Mouse (Mus musculus): ENCODE results near the gene Sesn1.
"Not testable (repeated sequence)": the region's sequence is repeated elsewhere in the genome, so short reads cannot be mapped to it uniquely, and the experiment has no call there.

The Sesn1 gene

GRCm38 (mm10) chr10:41809771-41810563 lies at the start of gene Sesn1, which contains the start of gene Cep57l1:
Gene Sesn1 (plus strand): TSS chr10:41809935.
Gene Cep57l1 (minus strand): TSS chr10:41809871.
- peak; percentile 94 for DNase-seq (ENCODE audit: extremely low spot score, low spot score)

GRCm38 (mm10) chr10:41760866-41761265 lies 48.9 kb upstream of the Sesn1 start:
- no peak for DNase-seq (ENCODE audit: extremely low spot score, low spot score)

GRCm38 (mm10) chr10:41763741-41764385 lies 45.9 kb upstream of the Sesn1 start:
- no peak for DNase-seq (ENCODE audit: extremely low spot score, low spot score)

GRCm38 (mm10) chr10:41765586-41765985 lies 44.1 kb upstream of the Sesn1 start:
- no peak for DNase-seq (ENCODE audit: extremely low spot score, low spot score)

DNA sequence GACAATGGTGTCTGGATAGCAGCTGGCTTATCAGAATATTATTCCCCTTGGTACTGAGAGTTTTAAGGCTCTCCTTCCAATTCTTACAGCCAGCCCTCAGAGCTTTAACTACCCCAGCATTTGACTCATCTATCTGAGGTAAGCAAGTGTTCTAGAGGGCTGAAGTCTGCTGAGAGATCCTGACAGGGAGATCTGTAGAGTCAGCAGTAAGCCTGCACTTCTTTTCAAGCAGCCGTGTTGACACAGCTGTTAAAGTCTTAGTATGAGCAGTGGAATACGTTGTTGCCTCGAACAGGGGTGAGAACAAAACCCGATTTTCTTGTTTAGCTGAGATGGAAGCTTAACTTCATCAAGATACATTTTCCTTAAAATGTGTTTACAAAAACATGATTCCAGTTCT lies 43.5 kb upstream of the Sesn1 start:
- DNase-seq (ENCODE audit: extremely low spot score, low spot score), result no peak

- DNase-seq (ENCODE audit: extremely low spot score, low spot score), result no peak
Measured at GRCm38 (mm10) chr10:41767254-41767653, 42.5 kb upstream of the Sesn1 start.

GRCm38 (mm10) chr10:41792375-41792774 lies 17.4 kb upstream of the Sesn1 start:
- no peak for DNase-seq (ENCODE audit: extremely low spot score, low spot score)

- DNase-seq (ENCODE audit: extremely low spot score, low spot score), result no peak
Measured at GRCm38 (mm10) chr10:41797253-41797652, 12.5 kb upstream of the Sesn1 start.

- DNase-seq (ENCODE audit: extremely low spot score, low spot score), result no peak
Measured at GRCm38 (mm10) chr10:41803467-41803866, 6.3 kb upstream of the Sesn1 start.

- DNase-seq (ENCODE audit: extremely low spot score, low spot score), result no peak
Measured at GRCm38 (mm10) chr10:41804711-41805110, 5.0 kb upstream of the Sesn1 start.

DNA sequence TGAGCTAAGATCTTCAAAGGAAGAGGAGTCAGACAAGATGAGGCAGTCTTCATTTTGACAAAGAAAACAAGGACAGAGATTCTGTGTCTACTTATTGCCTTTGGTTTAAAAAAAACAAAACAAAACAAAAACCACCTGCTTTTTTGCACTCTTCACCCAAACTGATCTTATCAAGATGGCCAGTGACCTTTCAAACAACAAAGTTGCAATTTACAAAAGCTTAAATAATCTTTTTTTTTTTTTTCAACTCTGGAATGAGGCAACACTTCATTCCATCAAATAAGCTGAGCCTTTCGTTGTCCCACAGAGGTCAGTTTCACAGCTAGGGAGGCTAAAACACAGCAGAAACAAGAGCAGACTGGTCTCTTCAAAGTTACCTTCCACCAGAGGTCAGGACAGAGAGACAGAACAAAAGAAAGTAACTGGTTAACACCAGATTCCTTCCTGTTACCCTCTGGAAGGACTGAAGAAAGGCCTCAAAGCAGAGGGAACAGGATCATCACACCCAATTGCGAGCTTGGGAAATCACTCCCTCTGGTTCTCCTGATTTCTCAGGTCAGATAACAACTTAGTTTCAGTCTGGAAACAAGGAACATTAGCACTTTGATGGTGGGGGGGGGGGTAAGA lies 3.9 kb upstream of the Sesn1 start:
- no peak for DNase-seq (ENCODE audit: extremely low spot score, low spot score)

DNA sequence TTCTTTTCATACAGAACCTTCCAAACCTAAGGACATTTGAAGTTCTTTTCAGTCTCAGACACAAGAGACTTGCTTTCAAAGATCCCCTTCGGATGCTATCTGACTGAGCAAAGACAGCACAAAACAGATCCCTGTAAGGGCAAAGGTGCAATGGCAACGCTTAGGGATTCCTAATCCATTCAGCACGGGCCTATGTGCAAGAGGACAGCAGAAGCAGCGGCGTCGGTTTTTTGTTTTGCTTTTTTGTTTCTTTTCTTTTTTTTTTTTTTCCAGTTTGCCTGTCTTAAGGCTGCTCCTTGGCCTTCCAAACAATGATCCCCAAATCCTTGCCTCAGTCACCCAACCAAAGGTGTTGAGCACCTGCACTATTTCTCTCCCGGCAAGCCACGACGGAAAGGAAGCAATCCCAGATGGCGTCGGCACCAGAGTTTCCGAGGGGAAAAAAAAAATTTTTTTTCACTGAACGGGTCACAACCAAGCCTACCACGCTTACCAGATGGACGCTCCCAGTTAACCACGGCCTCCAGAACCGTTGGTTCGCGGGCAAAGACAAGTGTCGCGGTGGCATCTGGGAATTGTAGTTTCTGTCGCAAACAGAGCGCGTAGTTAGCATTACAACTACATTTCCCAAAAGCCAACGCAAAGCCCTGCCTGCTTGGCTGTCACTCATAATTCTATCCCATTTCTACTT lies 510 bp upstream of the Sesn1 start:
- no peak for DNase-seq (ENCODE audit: extremely low spot score, low spot score)

DNA sequence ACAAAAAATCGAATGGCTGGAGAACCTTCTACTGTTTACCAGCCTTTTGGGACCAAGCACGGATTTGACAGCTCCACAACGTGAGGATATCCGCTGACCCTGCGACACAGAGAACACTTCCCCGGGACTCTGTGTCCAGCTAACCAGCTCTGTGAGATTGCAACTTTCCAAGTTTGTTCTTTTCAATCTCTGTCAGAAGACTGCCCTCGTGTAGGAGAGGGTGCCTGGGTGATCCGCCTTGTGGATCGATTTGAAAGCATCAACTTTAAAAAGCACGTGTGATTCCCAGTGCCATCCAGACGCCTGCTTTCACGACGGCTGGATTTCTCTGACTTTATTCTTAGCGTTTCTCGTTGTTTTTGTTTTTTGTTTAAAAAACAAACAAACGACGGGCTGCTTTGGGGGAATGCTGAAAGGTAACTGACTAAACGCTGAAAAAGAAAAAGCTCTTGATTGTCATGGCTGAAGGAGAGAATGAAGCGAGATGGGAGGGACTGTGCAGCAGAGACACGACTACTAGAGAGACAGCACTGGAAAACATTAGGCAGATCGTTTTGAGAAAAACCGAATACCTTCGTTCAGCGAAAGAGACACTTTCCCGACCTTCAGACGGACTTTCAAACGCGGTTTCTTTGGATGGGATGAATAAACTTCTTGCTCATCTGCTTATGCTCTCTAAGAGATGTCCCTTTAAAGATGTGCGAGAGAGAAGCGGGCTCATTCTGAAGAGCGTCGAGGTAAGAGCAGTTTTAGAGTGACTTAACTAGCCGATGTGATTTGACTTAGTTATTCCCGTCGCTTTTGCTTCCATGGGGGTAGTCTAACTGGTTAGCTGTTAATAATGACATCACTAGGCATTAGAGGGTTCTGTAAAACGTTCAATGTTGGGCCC lies 1.1 kb downstream of the Sesn1 start:
- DNase-seq (ENCODE audit: extremely low spot score, low spot score), result peak; percentile 20

DNA sequence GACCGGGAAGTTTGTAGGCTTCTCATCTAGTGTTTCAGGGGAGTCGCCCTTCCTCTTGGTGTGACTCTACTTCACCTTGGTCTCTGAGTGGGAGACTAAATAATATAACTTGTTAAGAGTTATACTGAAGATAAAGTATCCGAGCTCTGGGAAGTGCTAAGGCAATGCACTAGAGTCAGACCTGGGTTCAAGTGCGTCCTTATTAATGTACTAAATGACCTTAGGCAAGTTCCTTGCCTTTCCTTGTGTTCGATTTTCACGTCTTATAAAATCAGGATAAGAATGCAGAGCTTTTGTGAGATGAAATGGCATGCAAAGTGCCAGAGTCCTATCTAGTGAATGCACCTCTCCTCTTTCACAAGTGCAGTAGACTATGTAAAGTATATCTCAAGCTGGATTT lies 2.8 kb downstream of the Sesn1 start:
- DNase-seq (ENCODE audit: extremely low spot score, low spot score), result no peak

GRCm38 (mm10) chr10:41814305-41814853 lies 4.6 kb downstream of the Sesn1 start:
- no peak for DNase-seq (ENCODE audit: extremely low spot score, low spot score)

- no peak for DNase-seq (ENCODE audit: extremely low spot score, low spot score)
Measured at GRCm38 (mm10) chr10:41816516-41816915, 6.8 kb downstream of the Sesn1 start.

GRCm38 (mm10) chr10:41818036-41818732 lies 8.4 kb downstream of the Sesn1 start:
- no peak for DNase-seq (ENCODE audit: extremely low spot score, low spot score)

GRCm38 (mm10) chr10:41818733-41819070 lies 9.0 kb downstream of the Sesn1 start:
- not testable (repeated sequence) for DNase-seq (ENCODE audit: extremely low spot score, low spot score)

DNA sequence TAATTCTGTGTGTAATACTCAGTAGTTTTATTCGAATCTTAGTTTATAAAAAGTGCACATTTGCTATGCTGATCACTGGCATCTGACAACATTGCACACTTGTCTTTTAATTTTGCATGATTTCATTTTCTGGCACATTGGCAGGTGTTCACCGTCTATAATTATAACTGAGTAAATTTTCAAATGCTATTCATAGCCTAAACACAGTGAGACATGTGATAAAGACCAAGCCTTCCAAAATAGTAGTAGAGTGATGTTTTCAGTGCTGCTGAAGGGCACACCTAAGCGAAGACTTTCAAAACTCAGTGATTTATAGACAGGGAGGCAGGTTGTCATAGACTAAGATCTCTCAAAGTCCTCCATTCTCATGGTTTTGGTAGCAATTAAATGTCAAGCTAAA lies 9.6 kb downstream of the Sesn1 start:
- DNase-seq (ENCODE audit: extremely low spot score, low spot score), result no peak

GRCm38 (mm10) chr10:41820401-41820800 lies 10.7 kb downstream of the Sesn1 start:
- no peak for DNase-seq (ENCODE audit: extremely low spot score, low spot score)
